Mouse (Mus musculus) forelimb bud, embryonic 11.5 days (tissue): ENCODE measurements around the gene Wrnip1.
A peak's percentile ranks its signal among the peaks of the same experiment; 100 is the strongest.
"Not testable (repeated sequence)": the region's sequence is repeated elsewhere in the genome, so short reads cannot be mapped to it uniquely, and the experiment has no call there.

Experiments used
- DNase-seq: peaks from one replicate; pipeline ENCODE4 v3.0.0-alpha.2; 2012; ENCODE audit warnings: low read depth, low spot score

Wrnip1 gene

DNA sequence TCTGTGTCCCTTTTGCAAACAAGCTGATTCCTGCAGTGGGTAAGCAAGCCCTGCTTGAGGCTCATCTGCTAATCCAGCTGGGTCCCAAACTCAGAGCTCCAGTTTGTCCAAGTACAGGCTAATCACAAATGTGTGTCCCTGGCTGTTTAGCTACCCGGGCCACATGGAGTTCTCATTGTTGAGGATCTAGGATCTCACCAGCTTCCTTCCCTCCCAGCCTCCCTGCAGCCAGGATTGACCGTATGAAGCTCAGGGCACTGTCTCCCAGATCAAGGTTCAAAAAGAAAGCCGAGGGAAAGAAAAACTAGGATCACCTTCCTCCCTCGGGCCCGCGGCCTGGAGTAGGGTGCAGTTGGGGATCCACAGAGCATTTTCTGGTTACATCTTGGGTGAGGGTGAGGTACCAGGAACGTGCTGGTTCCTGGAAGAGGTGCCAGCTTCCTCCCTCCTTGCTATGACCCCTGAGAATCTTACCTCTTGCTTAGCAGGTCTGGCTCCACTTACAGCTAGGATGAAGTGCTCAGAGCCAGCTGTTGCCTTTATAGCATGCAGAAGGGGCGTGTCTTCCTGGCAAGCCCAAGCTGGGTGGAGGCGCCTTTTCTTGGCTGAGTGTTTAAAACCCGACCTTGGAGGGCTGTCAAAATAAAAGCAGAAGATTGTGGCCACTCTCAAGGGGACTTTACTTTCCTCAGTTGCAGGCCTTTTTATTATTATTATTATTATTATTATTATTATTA lies 49.0 kb downstream of the Wrnip1 start, which contains the start of gene Serpinb1a:
TSS of gene Serpinb1a (minus strand) at position 518 of the 737 bp plus-strand sequence.
- DNase-seq = peak; percentile 42

DNA sequence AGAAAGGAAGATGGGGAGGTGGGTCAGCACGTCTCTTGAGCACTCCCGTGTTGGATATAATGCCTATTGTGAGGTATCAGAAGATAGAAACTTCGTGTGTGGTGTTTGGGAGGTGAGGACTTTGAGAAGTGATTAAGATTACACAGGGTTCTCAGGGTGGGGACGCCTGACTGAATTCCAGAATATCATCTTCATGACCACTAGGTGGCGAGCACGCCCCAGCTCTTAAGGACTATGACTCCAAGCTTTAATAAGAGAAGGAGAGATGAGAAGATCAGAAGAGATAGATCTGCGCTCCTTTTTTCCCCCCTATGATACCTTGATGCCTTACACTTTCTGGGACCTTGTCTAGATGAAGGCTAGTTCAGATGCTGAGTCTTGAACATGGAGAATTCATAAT lies 50.1 kb downstream of the Wrnip1 start:
- DNase-seq = peak; percentile 29

DNA sequence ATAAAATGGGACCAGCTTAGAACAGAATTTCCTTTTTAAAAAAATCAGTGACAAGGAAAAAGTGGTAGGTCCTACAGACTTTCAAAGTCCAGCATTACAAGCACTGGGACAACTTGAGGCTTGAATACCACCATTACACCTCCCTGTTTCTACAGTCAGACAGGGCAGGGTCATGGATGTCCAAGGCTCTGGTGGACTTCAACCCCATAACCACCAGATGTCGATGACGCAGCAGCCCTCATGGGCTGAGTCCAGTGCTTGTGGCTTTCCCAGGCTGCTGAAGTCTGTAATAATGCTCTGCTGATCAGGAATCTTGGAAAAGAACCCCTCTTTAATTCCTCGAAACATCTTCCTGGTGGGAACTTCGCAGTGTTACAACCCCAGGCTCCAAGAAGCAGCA lies 50.7 kb downstream of the Wrnip1 start:
- DNase-seq = no peak

DNA sequence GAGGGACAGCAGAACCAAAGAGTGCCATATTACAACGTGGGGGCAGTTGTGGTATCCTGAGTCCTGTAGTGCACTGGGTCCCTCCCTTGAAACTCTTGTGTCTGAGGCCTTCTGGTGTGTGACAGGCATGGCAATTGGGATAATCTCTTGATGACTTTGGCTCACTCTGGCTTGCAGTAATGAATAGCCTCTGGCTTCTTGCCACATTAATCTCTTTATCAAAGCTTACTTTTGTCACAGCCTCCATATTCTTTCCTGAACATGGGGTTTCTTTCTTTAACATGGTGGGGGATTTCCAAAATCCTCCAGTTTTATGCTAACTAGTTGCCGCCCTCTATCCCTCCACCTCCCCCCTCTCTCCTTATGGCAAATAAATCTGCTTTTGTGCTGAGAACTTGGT lies 51.2 kb downstream of the Wrnip1 start:
- DNase-seq = no peak

DNA sequence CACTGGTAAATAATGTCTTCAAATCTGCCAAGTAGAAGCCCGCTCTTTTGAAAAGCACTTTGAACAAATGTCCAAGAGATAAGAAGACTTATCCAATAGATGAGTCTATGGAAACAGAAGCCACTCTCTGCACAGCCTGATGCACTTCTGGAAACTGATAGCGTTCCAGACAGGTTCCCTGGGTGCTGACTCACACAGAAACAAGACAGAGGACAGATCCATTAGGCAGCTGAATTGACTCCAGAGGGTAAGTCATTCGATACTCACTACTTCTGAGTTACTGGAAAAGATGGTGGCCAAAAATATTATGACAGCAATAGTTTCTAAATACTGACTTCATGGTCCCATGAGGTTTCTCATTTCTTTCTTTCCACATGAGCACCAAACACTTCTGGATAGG lies 59.0 kb downstream of the Wrnip1 start:
- DNase-seq = no peak

DNA sequence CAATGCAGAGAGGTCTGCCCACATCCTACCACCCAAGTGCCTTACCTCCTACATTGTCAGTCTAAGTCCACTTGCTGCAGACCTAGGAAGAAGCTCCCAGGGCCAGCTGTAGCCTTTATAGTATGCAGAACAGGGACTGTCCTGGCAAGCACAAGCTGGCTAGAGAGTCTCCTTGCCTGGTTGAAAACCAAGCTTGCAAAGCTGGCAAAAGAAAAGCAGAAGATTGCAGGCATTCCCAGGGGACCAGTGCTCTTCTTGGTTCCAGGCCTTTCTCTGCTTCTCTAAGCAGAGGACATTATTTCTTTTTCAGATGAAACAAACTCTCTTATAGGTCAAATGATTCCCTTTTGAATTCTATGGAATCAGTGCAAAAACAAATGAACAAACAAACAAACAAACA lies 61.6 kb downstream of the Wrnip1 start:
- no peak for DNase-seq

DNA sequence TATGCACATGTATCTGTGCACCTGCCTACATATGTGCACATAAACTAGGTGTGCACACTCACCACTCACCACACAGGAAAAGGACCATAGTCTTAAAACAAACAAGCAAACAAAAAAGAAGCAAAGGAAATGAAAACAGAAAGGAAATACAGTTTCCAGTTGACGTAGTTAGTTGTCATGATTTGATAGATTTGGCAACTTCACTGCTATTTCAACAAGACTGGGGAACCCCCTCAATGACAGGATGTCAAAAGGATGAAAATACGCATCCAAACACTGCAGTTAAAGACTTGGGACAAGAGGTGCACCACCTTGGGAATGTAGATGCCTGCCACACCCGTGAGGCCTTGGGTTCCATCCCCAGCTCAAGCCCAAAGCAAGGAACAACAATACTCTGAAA lies 62.7 kb downstream of the Wrnip1 start:
- DNase-seq = not testable (repeated sequence)

DNA sequence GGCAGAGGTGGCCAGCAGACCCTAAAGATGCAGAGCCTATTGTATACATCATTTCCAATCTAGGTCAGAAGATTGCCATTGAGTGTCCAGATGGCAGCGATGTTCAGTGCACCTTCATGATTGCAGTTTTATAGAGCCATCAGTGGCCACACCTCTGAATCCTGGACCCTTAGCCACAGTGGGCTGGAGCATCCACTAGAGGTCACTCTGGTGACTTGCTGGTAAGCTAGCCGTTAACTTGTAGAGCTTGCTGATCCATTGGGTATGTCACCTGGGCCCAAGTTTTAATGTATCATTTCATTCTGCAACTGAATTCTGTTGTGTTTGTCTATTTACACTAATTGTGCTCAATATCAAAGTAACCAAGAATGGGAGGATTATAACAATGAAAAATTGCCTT lies 63.8 kb downstream of the Wrnip1 start:
- DNase-seq = no peak

DNA sequence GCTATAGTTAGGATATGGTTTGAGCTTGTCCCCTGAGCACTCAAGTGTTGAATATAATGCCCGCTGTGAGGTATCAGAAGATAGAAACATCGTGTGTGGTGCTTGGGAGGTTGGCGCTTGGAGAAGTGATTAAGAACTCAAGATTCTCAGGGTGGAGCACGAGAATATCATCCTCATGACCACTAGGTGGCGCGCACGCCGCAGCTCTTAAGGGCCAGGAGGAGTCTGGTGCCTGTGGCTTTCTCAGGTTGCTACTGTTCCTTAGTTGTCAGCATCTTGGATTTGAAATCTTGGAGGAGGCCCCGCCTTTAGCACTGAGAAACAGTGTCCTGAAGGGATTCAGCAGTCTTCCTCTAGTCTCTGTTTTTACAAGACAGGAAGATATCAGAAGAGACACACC lies 64.6 kb downstream of the Wrnip1 start:
- DNase-seq = peak; percentile 73

DNA sequence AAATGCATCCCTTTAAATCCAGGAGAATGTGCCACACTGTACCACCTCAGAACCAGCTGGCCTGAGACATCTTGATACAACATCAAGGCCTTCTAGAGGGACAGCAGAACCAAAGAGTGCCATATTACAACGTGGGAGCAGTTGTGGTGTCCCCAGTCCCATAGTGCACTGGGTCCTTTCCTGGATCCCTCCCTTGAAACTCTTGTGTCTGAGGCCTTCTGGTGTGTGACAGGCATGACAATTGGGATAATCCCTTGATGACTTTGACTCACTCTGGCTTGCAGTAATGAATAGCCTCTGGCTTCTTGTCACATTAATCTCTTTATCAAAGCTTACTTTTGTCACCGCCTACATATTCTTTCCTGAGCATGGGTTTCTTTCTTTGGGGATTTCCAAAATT lies 65.2 kb downstream of the Wrnip1 start:
- DNase-seq = no peak

DNA sequence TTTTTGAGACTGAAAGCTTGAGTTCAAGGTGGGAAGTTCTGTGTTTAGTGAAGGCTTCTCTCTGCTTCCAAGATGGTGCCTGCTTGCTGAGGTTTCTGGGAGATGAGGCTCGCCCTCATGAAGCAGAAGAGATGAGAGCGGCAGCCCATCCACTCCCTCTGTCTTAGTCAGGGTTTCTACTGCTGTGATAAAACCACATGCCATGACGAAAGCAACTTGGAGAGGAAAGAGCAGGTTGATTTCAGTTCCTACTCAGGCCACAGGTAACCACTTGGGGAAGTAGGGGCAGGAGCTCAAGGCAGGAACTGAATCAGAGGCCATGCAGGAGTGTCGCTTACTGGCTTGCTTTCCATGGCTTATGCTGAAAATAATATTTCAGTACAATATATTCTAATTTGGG lies 66.4 kb downstream of the Wrnip1 start:
- DNase-seq = not testable (repeated sequence)

DNA sequence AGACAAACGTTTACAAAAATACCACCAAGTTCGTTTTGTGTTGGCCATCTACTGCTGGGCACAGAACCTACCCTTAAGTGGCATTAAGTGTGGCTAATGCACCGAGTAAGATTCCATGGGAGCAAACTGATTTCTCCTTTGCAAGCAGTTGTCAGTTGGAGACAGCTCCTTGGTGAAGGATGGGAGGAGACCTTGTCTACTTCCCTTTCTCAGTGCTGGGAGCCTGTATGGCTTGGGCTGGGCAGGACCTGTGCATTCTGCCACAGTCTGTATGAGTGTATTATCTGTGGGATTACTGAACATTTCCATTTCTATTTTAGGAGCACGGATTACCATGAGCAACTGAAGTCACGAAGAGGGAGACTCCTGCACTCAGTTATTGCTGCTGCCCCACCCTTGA lies 67.0 kb downstream of the Wrnip1 start:
- DNase-seq = no peak
